Mouse (Mus musculus) forebrain, postnatal 0 days (tissue): Measurements from ENCODE around the gene Fosl1. TPM values are rescaled to one million over a fixed set of nuclear protein-coding genes. Genes with fewer than 3 reads are reported as not detected.

Experiments
- ATAC-seq: fragments of 200-750 bp; cut with Nextera tagmentation; 2 replicates; pipeline ENCODE4 v1.8.0; 2017; ENCODE audit warnings: mild to moderate bottlenecking, moderate library complexity
- DNase-seq: peaks from one replicate; pipeline ENCODE4 v3.0.0-alpha.2; 2015
- H3K27ac ChIP-seq: fragments of 300-500 bp; sonication (generic); 2 replicates; pipeline ENCODE4 v1.5.1; 2014; ENCODE audit warnings: low read depth, mild to moderate bottlenecking, antibody characterized with exemption, low read length, moderate library complexity, mixed read lengths
- H3K27me3 ChIP-seq: fragments of 300-500 bp; sonication (generic); 2 replicates; pipeline ENCODE4 v1.6.1; 2014; ENCODE audit warnings: mild to moderate bottlenecking, low read length, mixed read lengths; ENCODE audit not compliant: insufficient read depth
- H3K36me3 ChIP-seq: fragments of 300-500 bp; sonication (generic); 2 replicates; pipeline ENCODE4 v1.6.1; 2014; ENCODE audit warnings: mild to moderate bottlenecking, moderate library complexity; ENCODE audit not compliant: insufficient read depth
- H3K4me1 ChIP-seq: fragments of 300-500 bp; sonication (generic); 2 replicates; pipeline ENCODE4 v1.6.1; 2014; ENCODE audit warnings: antibody characterized with exemption; ENCODE audit not compliant: insufficient read depth
- H3K4me2 ChIP-seq: fragments of 300-500 bp; sonication (generic); 2 replicates; pipeline ENCODE4 v1.6.1; 2014; ENCODE audit warnings: low read depth, mild to moderate bottlenecking, moderate library complexity
- H3K4me3 ChIP-seq: fragments of 300-500 bp; sonication (generic); 2 replicates; pipeline ENCODE4 v1.5.1; 2014; ENCODE audit warnings: low read depth, low read length, mixed read lengths
- H3K9ac ChIP-seq: fragments of 300-500 bp; sonication (generic); 2 replicates; pipeline ENCODE4 v1.6.1; 2014; ENCODE audit warnings: mild to moderate bottlenecking
- H3K9me3 ChIP-seq: fragments of 300-500 bp; sonication (generic); 2 replicates; pipeline ENCODE4 v1.6.1; 2016; ENCODE audit warnings: low read length
- CTCF ChIP-seq: sonication (generic); IDR thresholded peaks from 2 replicates; pipeline ENCODE4 v1.5.1; 2016; ENCODE audit warnings: antibody characterized with exemption, control low read depth, low read depth
- WGBS: fragments of 180-500 bp; shearing (Covaris S2); extraction: QIAGEN DNeasy Blood & Tissue Kit; methylation state at CpG from one replicate; pipeline ENCODE4 v1.1.7; 2014; 5-methylcytosine and 5-hydroxymethylcytosine counted together
- polyA plus RNA-seq: library from polyadenylated mRNA; unstranded; fragments of >200 nt; fragmentation: Nextera tagmentation; extraction: Ambion mirVana; gene quantifications from 2 replicates; pipeline ENCODE4 v1.2.1, GENCODE M21; 2015
- total RNA-seq: library from RNA; depleted of rRNA; stranded (reverse); fragments of >200 nt; gene quantifications from 2 replicates; pipeline ENCODE4 v1.2.3, GENCODE M21; 2014

Gene Fosl1
- total and polyA plus RNA-seq, 2 experiments from 2014 or later, result 0.19 TPM; not detected in 1

GRCm38 (mm10) chr19:5448354-5449150 is 1.2 kb downstream of the Fosl1 start:
- Histone ChIP-seq H3K4me1 (no peaks in the 10 kb centered on the region), H3K9ac (0 out of 2 replicates have a peak overlapping the region, but pooled peaks have one; percentile 46), H3K4me3 (peak overlapping the region; percentile 56), H3K27me3 (peaks cover 29% of the 10 kb centered on the region), H3K9me3 (no peaks in the 10 kb centered on the region), H3K27ac (no peak overlapping the region), H3K4me2 (peak overlapping the region; percentile 92), H3K36me3 (no peaks in the 10 kb centered on the region)
- 8% methylated on average over 36 of the region's 36 CpGs for WGBS
- no peak for DNase-seq
- no peak for TF ChIP-seq CTCF
- no peak for ATAC-seq

- no peak overlapping the region for H3K4me3 ChIP-seq
- no peak overlapping the region for H3K4me2 ChIP-seq
- H3K4me1 ChIP-seq, result no peaks in the 10 kb centered on the region
- TF ChIP-seq CTCF, result no peak
- H3K9ac ChIP-seq, result no peak overlapping the region
- 88% methylated on average over 3 of the region's 3 CpGs for WGBS
- H3K27ac ChIP-seq, result no peak overlapping the region
- H3K27me3 ChIP-seq, result peaks cover 29% of the 10 kb centered on the region
- no peak for ATAC-seq
- peaks cover 7% of the 10 kb centered on the region for H3K36me3 ChIP-seq
- DNase-seq, result no peak
- H3K9me3 ChIP-seq, result no peaks in the 10 kb centered on the region
These were observed 2.3 kb downstream of the Fosl1 start for GRCm38 (mm10) chr19:5449673-5450072.

- Histone ChIP-seq H3K9ac (no peak overlapping the region), H3K36me3 (peaks cover 7% of the 10 kb centered on the region), H3K27me3 (peaks cover 29% of the 10 kb centered on the region), H3K27ac (no peak overlapping the region), H3K4me3 (no peak overlapping the region), H3K9me3 (no peaks in the 10 kb centered on the region), H3K4me1 (peaks cover 10% of the 10 kb centered on the region), H3K4me2 (no peak overlapping the region)
- WGBS, result 92% methylated on average over 6 of the region's 6 CpGs
- DNase-seq, result no peak
- no peak for ATAC-seq
- no peak for TF ChIP-seq CTCF
These were observed 4.4 kb downstream of the Fosl1 start for GRCm38 (mm10) chr19:5451766-5452165.

DNA sequence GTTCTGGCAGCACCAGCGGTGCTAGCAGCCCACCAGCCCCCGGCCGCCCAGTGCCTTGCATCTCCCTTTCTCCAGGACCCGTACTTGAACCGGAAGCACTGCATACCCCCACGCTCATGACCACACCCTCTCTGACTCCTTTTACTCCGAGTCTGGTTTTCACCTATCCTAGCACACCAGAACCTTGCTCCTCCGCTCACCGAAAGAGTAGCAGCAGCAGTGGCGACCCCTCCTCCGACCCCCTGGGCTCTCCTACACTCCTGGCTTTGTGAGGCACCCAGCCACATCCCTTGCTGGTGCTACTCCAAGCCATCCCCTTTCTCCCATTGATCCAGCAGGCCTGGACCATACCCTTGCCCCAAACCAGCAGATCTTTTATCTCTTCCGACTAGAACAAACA is 7.7 kb downstream of the Fosl1 start:
- ATAC-seq, result no peak
- WGBS, result 79% methylated on average over 12 of the region's 12 CpGs
- Histone ChIP-seq H3K27me3 (no peaks in the 10 kb centered on the region; the same call in 1 of the 2 replicates), H3K9me3 (no peaks in the 10 kb centered on the region), H3K4me1 (peaks cover 23% of the 10 kb centered on the region), H3K4me3 (no peak overlapping the region), H3K27ac (no peak overlapping the region), H3K36me3 (peaks cover 7% of the 10 kb centered on the region), H3K4me2 (peak overlapping the region; percentile 96), H3K9ac (no peak overlapping the region)
- no peak for DNase-seq
- TF ChIP-seq CTCF, result no peak

- peaks cover 25% of the 10 kb centered on the region for H3K4me1 ChIP-seq
- 58% methylated on average over 8 of the region's 8 CpGs for WGBS
- H3K9me3 ChIP-seq, result no peaks in the 10 kb centered on the region
- H3K27ac ChIP-seq, result peak overlapping the region; percentile 21; the same call in 1 of the 2 replicates
- H3K9ac ChIP-seq, result peak overlapping the region; percentile 96; the same call in 1 of the 2 replicates
- peak overlapping the region; percentile 85 for H3K4me3 ChIP-seq
- no peak for TF ChIP-seq CTCF
- DNase-seq (no peak), ATAC-seq (no peak)
- no peaks in the 10 kb centered on the region; the same call in 1 of the 2 replicates for H3K27me3 ChIP-seq
- H3K4me2 ChIP-seq, result peak overlapping the region; percentile 96
- peaks cover 7% of the 10 kb centered on the region for H3K36me3 ChIP-seq
These were observed 8.2 kb downstream of the Fosl1 start for GRCm38 (mm10) chr19:5455568-5455967.

GRCm38 (mm10) chr19:5456241-5456921 is 9.0 kb downstream of the Fosl1 start:
- Histone ChIP-seq H3K4me2 (peak overlapping the region; percentile 96), H3K36me3 (peaks cover 7% of the 10 kb centered on the region), H3K4me3 (peak overlapping the region; percentile 85), H3K4me1 (peaks cover 30% of the 10 kb centered on the region), H3K9me3 (no peaks in the 10 kb centered on the region), H3K9ac (peak overlapping the region; percentile 96), H3K27ac (peak overlapping the region; percentile 98), H3K27me3 (no peaks in the 10 kb centered on the region)
- ATAC-seq (no peak), DNase-seq (no peak)
- WGBS, result 3% methylated on average over 26 of the region's 26 CpGs
- TF ChIP-seq CTCF, result no peak
